Mouse (Mus musculus) heart, adult 2 months (tissue): ENCODE data around the gene Gstm6.

Experiments
- CTCF ChIP-seq: fragments of 200-600 bp; IDR thresholded peaks from 2 replicates; pipeline ENCODE4 v1.8.1; 2022; ENCODE audit warnings: antibody characterized with exemption, mild to moderate bottlenecking, moderate library complexity
- POLR2A ChIP-seq: fragments of 200-500 bp; IDR thresholded peaks from 2 replicates; pipeline ENCODE4 v1.6.1; 2011; ENCODE audit warnings: mild to moderate bottlenecking, low read depth, low read length, control low read depth; ENCODE audit not compliant: insufficient read depth

DNA sequence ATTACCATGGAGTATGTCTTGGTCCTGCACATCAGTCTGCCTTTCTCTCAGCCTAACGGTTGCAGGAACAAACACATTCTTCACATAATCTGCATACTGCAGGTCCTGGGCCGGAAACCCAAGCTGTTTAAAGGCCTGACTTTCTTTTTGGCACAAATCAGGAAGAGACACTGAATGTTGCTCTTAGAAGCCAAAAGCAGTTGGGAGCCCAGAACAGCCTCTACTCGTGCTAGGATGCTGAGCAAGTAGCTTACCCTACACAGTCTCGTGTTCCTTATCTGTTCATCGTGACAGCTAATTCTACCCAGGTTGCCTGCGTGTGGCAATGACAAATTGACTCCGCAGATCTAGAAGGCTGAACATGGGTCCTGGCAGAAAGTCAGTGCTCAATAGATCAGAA, 3.0 kb downstream of the Gstm6 start:
- TF ChIP-seq CTCF (no peak), POLR2A (no peak)
